Mouse (Mus musculus) stomach, embryonic 14.5 days (tissue): ENCODE results near the gene Klrb1b. TPM values are rescaled to one million over a fixed set of nuclear protein-coding genes. Genes with fewer than 3 reads are reported as not detected.
"Not testable (repeated sequence)": the region's sequence is repeated elsewhere in the genome, so short reads cannot be mapped to it uniquely, and the experiment has no call there.

Experiments
- ATAC-seq: fragments of 200-750 bp; cut with Nextera tagmentation; 2 replicates; pipeline ENCODE4 v1.8.0; 2017; ENCODE audit warnings: low read depth, moderate TSS enrichment; ENCODE audit not compliant: insufficient number of reproducible peaks, insufficient read depth, low FRiP score
- H3K27ac ChIP-seq: fragments of 300-500 bp; sonication (generic); 2 replicates; pipeline ENCODE4 v1.5.1; 2014; ENCODE audit warnings: mild to moderate bottlenecking, low read length, moderate library complexity, mixed read lengths
- H3K27me3 ChIP-seq: fragments of 300-500 bp; sonication (generic); 2 replicates; pipeline ENCODE4 v1.6.1; 2014; ENCODE audit warnings: low read length, control low read depth, mixed read lengths; ENCODE audit not compliant: control insufficient read depth, insufficient read depth
- H3K36me3 ChIP-seq: fragments of 300-500 bp; sonication (generic); 2 replicates; pipeline ENCODE4 v1.6.1; 2014; ENCODE audit warnings: mild to moderate bottlenecking, control low read depth, low read length, moderate library complexity, mixed read lengths; ENCODE audit not compliant: control insufficient read depth, insufficient read depth
- H3K4me1 ChIP-seq: fragments of 300-500 bp; sonication (generic); 2 replicates; pipeline ENCODE4 v1.6.1; 2014; ENCODE audit warnings: low read length, control low read depth, mixed read lengths; ENCODE audit not compliant: control insufficient read depth, insufficient read depth
- H3K4me2 ChIP-seq: fragments of 300-500 bp; sonication (generic); replicated peaks from 2 replicates; pipeline ENCODE4 v1.6.1; 2014; ENCODE audit warnings: low read depth, low read length, control low read depth
- H3K4me3 ChIP-seq: fragments of 300-500 bp; sonication (generic); 2 replicates; pipeline ENCODE4 v1.5.1; 2014; ENCODE audit warnings: low read depth, low read length, control low read depth
- H3K9ac ChIP-seq: fragments of 300-500 bp; sonication (generic); replicated peaks from 2 replicates; pipeline ENCODE4 v1.6.1; 2014; ENCODE audit warnings: low read depth, mild to moderate bottlenecking, control low read depth, low read length, moderate library complexity, mixed read lengths
- H3K9me3 ChIP-seq: fragments of 300-500 bp; sonication (generic); 2 replicates; pipeline ENCODE4 v1.6.1; 2016; ENCODE audit warnings: low read depth, low read length, control low read depth; ENCODE audit not compliant: control insufficient read depth
- WGBS: fragments of 180-500 bp; shearing (Covaris S2); extraction: QIAGEN DNeasy Blood & Tissue Kit; methylation state at CpG from one replicate; pipeline ENCODE4 v1.1.7; 2014; 5-methylcytosine and 5-hydroxymethylcytosine counted together
- polyA plus RNA-seq: library from polyadenylated mRNA; unstranded; fragments of >200 nt; fragmentation: Nextera tagmentation; extraction: Ambion mirVana; gene quantifications from 2 replicates; pipeline ENCODE4 v1.2.1, GENCODE M21; 2014

Klrb1b gene
- polyA plus RNA-seq, 1 experiment from 2014 or later: 0.29 TPM

DNA sequence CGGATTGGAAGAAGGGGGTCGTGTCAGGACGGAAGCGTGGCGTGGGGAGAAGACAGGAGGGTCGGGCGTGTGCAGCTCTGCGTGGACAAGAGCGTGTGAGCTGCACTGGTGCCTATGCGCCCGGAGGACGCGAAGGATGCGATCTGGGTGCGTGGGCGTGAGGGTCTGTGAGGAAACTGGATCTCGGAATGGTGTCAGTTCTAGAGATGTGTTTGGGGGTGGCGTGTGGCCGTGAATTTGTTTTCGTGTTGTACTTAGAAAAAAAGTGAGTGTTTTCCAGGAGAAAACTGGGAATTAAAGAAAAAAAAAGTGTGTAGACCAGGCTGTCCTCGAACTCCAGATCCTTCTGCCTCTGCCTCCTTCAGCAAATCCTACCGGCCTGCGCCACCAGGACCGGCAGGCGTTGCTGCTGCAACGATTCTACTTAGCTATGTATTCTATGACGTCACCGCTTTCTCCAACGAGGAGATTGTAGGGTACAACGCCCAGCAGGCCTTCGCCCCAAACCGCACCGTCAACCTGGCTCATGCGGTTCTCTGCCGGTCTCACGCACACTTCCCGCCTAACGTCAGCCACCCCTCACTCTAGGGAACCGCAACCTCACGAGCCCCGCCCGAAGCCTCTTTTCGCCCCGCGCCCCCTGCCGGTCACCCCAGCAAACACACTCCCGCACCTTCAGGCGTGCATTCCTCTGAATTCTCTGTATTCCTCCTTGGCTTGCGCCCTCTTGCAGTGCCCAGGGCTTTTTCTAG lies 26.8 kb downstream of the Klrb1b start:
- Histone ChIP-seq H3K4me3 (peak overlapping the region; percentile 55), H3K4me2 (peak overlapping the region; percentile 51), H3K27ac (peak overlapping the region; percentile 87), H3K9ac (peak overlapping the region; percentile 52)
- not testable (repeated sequence) for H3K27me3 ChIP-seq, H3K4me1 ChIP-seq, H3K9me3 ChIP-seq, H3K36me3 ChIP-seq
- peak; percentile 68 for ATAC-seq
- WGBS: under 1% methylated on average over 49 of the region's 49 CpGs

DNA sequence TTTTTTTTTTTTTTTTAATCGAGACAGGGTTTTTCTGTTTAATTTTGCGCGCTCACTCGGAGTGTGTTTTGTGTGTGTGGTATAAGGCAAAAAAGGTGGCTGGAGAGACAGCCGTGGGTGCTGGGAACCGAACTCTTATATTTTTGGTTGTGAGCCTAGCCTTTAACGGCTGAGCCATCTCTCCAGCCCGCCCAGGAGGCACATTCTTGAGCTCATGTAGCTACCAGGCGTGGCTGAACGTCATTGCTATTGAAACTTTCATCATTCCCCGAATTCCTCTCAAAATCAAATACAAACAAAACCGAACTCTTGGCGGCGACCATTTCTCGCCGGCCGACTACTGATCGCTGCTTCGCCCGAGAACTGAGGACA lies 27.4 kb downstream of the Klrb1b start:
- not testable (repeated sequence) for H3K27me3 ChIP-seq, H3K9me3 ChIP-seq, H3K4me1 ChIP-seq, H3K36me3 ChIP-seq
- peak overlapping the region; percentile 51 for H3K4me2 ChIP-seq
- H3K27ac ChIP-seq: peak overlapping the region; percentile 87
- peak; percentile 42 for ATAC-seq
- whole genome bisulfite sequencing: under 1% methylated on average over 20 of the region's 20 CpGs
- peak overlapping the region; percentile 52 for H3K9ac ChIP-seq
- peak overlapping the region; percentile 55 for H3K4me3 ChIP-seq

DNA sequence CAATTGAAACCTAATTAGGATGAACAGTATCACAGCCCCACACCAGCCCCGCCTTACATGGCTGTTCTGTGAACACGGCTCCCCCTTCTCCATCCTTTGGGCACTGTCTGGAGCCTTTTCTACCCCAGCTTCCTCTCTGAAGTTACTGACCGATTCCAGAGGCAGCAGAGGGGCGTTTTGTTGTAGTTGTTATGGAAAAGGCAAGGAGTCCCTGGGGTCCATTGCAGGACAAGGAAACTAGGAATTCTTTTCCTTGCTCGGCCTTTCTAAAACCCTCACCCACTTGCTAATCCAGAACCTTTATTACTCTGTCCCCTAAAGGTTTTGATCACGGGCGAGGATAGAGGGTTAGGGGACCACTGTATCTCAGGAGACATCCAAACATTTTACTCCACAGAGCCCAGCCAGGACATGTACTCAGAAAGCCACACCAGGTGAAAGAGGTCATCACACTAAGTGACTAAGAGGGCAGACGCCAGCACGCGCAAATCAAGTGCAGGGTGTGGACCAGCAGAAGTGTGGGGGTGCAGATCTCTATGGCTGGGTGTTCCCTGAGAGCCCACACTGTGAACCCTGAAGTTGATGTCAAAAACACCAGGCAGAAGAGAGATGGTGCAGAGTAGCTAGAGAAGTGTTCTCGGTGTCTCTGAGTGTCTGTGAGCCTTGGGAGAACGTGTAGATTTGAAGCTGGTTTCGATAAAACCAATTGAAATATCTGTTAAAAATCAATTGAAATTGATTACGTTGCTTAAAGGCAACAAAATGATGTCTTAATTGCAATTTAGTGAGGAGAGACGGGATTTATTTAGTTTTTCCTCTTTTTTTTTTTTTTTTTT lies 28.0 kb downstream of the Klrb1b start:
- H3K9me3 ChIP-seq: no peaks in the 10 kb centered on the region
- no peak for ATAC-seq
- WGBS: 14% methylated on average over 15 of the region's 15 CpGs
- no peaks in the 10 kb centered on the region for H3K27me3 ChIP-seq
- H3K4me1 ChIP-seq: peaks cover 6% of the 10 kb centered on the region; the same call in 1 of the 2 replicates
- peak overlapping the region; percentile 55 for H3K4me3 ChIP-seq
- peak overlapping the region; percentile 61; the same call in 1 of the 2 replicates for H3K27ac ChIP-seq
- H3K36me3 ChIP-seq: no peaks in the 10 kb centered on the region
- H3K9ac ChIP-seq: no peak overlapping the region
- peak overlapping the region; percentile 51 for H3K4me2 ChIP-seq

DNA sequence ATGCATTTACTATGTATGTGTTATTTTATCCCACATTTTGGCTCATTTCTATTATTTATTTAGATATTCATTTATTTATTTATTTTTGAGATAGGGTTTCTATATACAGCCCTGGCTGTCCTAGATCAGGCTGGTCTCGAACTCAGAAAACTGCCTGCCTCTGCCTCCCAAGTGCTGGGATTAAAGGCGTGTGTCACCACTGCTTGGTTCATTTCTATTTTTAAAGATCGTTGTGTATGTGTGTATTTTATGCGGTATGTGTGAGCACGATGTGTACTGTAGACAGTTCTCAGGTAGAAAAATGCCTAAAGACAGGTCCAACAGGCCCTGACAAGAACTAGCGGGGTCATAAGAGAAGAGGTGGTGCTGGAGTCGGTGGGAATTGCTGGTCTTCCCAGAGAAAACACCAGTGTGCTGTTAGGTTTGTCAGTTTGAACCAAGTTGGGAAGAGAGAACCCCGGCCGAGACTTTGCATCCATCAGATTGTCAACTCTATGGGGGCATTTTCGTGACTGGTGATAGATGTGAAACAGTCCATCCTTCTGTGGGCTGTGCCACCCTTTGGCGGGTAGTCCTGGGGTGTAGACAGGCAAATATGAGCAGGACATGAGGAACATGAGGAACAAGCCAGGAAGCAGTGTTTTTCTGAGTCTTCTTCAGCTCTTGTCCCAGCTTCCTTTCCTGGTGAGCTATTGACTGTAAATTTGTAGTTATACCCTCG lies 28.8 kb downstream of the Klrb1b start:
- no peak for ATAC-seq
- no peak overlapping the region for H3K4me3 ChIP-seq

DNA sequence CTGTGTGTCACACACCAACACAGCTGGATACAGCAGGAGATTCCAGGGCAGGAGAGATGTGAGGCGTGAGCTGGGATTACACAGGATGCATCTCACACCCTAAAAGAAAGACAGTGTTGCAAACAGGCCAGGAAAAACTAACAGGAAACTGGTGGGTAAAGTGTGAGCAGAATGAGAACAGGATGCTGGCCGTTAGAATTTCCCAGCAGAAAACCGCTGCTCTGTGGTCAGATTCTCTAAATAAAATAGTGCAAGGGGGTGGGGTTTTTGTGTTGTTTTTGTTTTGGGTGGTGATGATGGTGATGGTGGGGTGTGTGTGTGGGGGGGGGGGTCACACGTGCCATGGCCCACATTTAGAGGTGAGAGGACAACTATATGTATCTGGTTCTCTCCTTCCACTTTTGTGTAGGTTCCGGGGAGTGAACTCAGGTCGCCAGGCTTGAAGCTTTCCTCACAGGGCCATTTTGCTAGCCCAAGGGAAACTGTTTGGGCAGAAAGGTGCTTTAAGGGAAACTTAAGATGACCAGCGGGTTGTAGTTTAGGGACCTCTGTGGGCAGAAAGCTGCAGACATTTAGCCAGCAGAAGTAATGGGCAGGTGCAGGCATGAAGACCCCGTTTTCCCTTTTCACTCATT lies 29.7 kb downstream of the Klrb1b start:
- H3K4me2 ChIP-seq: no peak overlapping the region
- ATAC-seq: no peak
- no peaks in the 10 kb centered on the region for H3K27me3 ChIP-seq
- H3K36me3 ChIP-seq: no peaks in the 10 kb centered on the region
- WGBS: 76% methylated on average over 8 of the region's 8 CpGs
- peaks cover 6% of the 10 kb centered on the region; the same call in 1 of the 2 replicates for H3K4me1 ChIP-seq
- no peak overlapping the region for H3K4me3 ChIP-seq
- H3K9ac ChIP-seq: no peak overlapping the region
- H3K9me3 ChIP-seq: no peaks in the 10 kb centered on the region
- no peak overlapping the region for H3K27ac ChIP-seq

More for the DNA sequence above, 28.8 kb downstream of the Klrb1b start:
- Histone ChIP-seq H3K4me1 (peaks cover 6% of the 10 kb centered on the region; the same call in 1 of the 2 replicates), H3K4me2 (peak overlapping the region; percentile 51; the same call in 1 of the 2 replicates), H3K27ac (no peak overlapping the region), H3K27me3 (no peaks in the 10 kb centered on the region), H3K36me3 (no peaks in the 10 kb centered on the region), H3K9ac (no peak overlapping the region), H3K9me3 (no peaks in the 10 kb centered on the region)
- WGBS: 72% methylated on average over 12 of the region's 12 CpGs

DNA sequence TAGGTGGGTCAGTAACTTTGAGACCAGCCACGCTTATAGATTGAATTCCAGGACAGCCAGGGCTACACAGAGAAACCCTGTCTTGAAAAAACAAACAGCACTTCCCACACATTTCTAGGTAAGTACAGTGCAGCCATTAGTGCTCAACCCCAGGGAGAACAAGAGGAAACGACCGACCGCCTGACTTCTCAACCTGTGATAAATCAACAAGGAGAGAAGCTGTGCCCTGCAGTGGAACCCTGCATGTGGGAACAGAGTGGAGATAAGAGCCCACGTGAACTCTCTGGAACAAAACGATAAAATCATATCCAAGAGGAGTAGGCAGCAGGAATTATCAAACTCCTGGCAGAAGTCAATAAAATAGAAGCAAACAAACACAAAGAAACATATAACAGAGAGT lies 32.4 kb downstream of the Klrb1b start:
- no peaks in the 10 kb centered on the region for H3K27me3 ChIP-seq
- no peaks in the 10 kb centered on the region for H3K9me3 ChIP-seq
- H3K36me3 ChIP-seq: no peaks in the 10 kb centered on the region
- H3K4me2 ChIP-seq: no peak overlapping the region
- peaks cover 6% of the 10 kb centered on the region; the same call in 1 of the 2 replicates for H3K4me1 ChIP-seq
- no peak overlapping the region for H3K9ac ChIP-seq
- WGBS: 20% methylated on average over 6 of the region's 6 CpGs
- H3K4me3 ChIP-seq: no peak overlapping the region
- ATAC-seq: no peak
- H3K27ac ChIP-seq: no peak overlapping the region

DNA sequence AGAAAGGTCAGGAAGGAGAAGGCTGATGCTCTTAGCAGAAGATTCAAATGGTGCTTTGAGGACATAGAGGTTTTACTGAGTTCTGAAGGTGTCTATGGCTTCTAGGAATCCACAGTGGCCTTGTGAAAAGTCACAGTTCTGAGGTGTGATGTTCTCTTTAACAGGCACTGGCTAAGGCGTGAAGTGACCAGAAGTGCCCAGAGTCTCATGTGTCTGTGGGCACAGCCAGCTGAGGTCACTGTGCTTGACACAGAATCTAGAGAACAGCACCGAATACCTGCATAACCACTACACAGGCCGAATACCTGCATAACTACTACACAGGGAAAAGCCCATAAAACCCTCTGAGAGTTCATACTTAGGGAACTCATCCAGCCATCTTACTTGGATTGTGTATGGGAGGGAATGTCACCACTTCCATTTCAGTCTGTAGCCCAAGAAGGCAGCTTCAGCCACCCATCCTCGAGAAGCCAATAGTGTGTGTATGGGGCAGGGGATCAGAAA lies 35.6 kb downstream of the Klrb1b start:
- H3K4me2 ChIP-seq, H3K27ac ChIP-seq, H3K9ac ChIP-seq, H3K27me3 ChIP-seq, H3K9me3 ChIP-seq, H3K36me3 ChIP-seq, H3K4me1 ChIP-seq, ATAC-seq, H3K4me3 ChIP-seq: not testable (repeated sequence)
- WGBS: 84% methylated on average over 4 of the region's 4 CpGs

DNA sequence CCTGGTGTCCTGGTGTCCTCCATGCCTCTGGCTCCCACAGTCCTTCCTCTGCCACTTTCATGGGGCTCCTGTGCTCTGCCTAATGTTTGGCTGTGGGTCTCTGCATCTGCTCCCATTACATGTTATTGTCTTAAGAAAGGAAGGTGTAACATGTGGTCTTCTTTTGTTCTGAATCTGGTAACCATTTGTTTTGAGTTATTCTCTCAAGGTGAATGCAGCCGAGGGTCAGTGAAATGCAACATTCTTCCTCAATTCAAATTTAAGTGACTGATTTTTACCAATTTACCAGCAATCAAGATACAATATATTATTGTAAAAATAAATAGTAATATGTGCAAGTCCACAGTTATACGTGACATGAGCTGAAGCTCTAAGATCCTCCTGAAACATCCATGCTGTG lies 37.0 kb downstream of the Klrb1b start, which contains the start of gene Klrb1c:
TSS of gene Klrb1c (minus strand) at position 101 of the 400 bp plus-strand sequence.
- no peaks in the 10 kb centered on the region for H3K27me3 ChIP-seq
- H3K27ac ChIP-seq: no peak within 1 kb of the TSS
- H3K36me3 ChIP-seq: no peaks in the 10 kb centered on the region
- 85% methylated on average over 2 of the region's 2 CpGs for WGBS
- H3K4me2 ChIP-seq: no peak within 1 kb of the TSS
- no peaks in the 10 kb centered on the region for H3K4me1 ChIP-seq
- no peak within 1 kb of the TSS for H3K9ac ChIP-seq
- no peaks in the 10 kb centered on the region for H3K9me3 ChIP-seq
- ATAC-seq: no peak
- H3K4me3 ChIP-seq: no peak within 1 kb of the TSS
